Mouse (Mus musculus): Measurements from ENCODE around the gene Fbl. TPM values are rescaled to one million over a fixed set of nuclear protein-coding genes. Genes with fewer than 3 reads are reported as not detected.

Gene Fbl
- polyA plus RNA-seq, 1 experiment from 2014 or later, result 39.5 TPM

DNA sequence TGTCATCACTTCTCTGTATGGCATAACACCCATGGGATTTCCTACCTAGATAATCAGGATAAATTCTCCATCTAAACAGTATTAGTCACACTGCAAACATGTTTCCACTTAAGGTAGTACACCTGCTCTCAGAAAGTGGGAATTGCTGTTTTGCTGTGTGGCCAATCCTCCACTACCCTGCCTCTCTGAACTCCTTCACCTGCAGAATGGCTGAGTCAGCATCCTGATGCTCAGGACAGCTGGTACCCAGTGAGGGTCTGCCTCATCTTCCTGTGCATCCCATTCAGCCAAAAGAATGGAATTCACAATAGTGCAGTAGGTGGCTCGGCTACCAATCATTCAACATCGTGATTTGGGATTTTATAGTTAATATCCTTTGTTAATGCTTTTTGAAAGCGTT lies 9.6 kb upstream of the Fbl start:
- DNase-seq (ENCODE audit: low spot score), result no peak
- 80% methylated on average over 3 of the region's 3 CpGs for WGBS
- Histone ChIP-seq H3K4me2 (ENCODE audit: low read depth, low read length, severe bottlenecking) (no peak overlapping the region), H3K27me3 (ENCODE audit: control insufficient read depth, insufficient read depth, low read length) (no peaks in the 10 kb centered on the region), H3K4me3 (ENCODE audit: low read depth, low read length) (no peak overlapping the region), H3K36me3 (ENCODE audit: control insufficient read depth, insufficient read depth, low read length) (no peaks in the 10 kb centered on the region), H3K27ac (ENCODE audit: low read depth, low read length) (no peak overlapping the region), H3K9ac (ENCODE audit: low read length) (no peak overlapping the region), H3K9me3 (ENCODE audit: control insufficient read depth, low read length) (no peaks in the 10 kb centered on the region), H3K4me1 (replicated peaks; ENCODE audit: control insufficient read depth, insufficient read depth, low read length) (no peaks in the 10 kb centered on the region)
- ATAC-seq (replicated peaks; ENCODE audit: low FRiP score), result no peak

- Histone ChIP-seq H3K9me3 (ENCODE audit: control insufficient read depth, low read length) (no peaks in the 10 kb centered on the region; the same call in 1 of the 2 replicates), H3K4me3 (ENCODE audit: low read depth, low read length) (no peak overlapping the region), H3K4me2 (ENCODE audit: low read depth, low read length, severe bottlenecking) (no peak overlapping the region), H3K27me3 (ENCODE audit: control insufficient read depth, insufficient read depth, low read length) (no peaks in the 10 kb centered on the region), H3K4me1 (replicated peaks; ENCODE audit: control insufficient read depth, insufficient read depth, low read length) (no peaks in the 10 kb centered on the region), H3K9ac (ENCODE audit: low read length) (no peak overlapping the region), H3K36me3 (ENCODE audit: control insufficient read depth, insufficient read depth, low read length) (no peaks in the 10 kb centered on the region), H3K27ac (ENCODE audit: low read depth, low read length) (no peak overlapping the region)
- 66% methylated on average over 9 of the region's 9 CpGs for WGBS
- ATAC-seq (replicated peaks; ENCODE audit: low FRiP score), result no peak
- DNase-seq (ENCODE audit: low spot score), result no peak
These were observed 8.3 kb upstream of the Fbl start for GRCm38 (mm10) chr7:28161163-28161749.

GRCm38 (mm10) chr7:28165406-28165805 lies 4.1 kb upstream of the Fbl start:
- DNase-seq (ENCODE audit: low spot score), result no peak
- H3K27ac ChIP-seq (ENCODE audit: low read depth, low read length), result no peak overlapping the region
- no peak for ATAC-seq (replicated peaks; ENCODE audit: low FRiP score)
- H3K9me3 ChIP-seq (ENCODE audit: control insufficient read depth, low read length), result no peaks in the 10 kb centered on the region; the same call in 1 of the 2 replicates
- no peaks in the 10 kb centered on the region for H3K27me3 ChIP-seq (ENCODE audit: control insufficient read depth, insufficient read depth, low read length)
- 73% methylated on average over 6 of the region's 6 CpGs for WGBS
- H3K4me1 ChIP-seq (replicated peaks; ENCODE audit: control insufficient read depth, insufficient read depth, low read length), result peaks cover 5% of the 10 kb centered on the region; the same call in 1 of the 2 replicates
- H3K4me3 ChIP-seq (ENCODE audit: low read depth, low read length), result no peak overlapping the region
- no peaks in the 10 kb centered on the region for H3K36me3 ChIP-seq (ENCODE audit: control insufficient read depth, insufficient read depth, low read length)
- H3K4me2 ChIP-seq (ENCODE audit: low read depth, low read length, severe bottlenecking), result no peak overlapping the region
- no peak overlapping the region for H3K9ac ChIP-seq (ENCODE audit: low read length)

- DNase-seq (ENCODE audit: low spot score) (peak; percentile 82), ATAC-seq (replicated peaks; ENCODE audit: low FRiP score) (no peak)
- H3K4me2 ChIP-seq (ENCODE audit: low read depth, low read length, severe bottlenecking), result peak overlapping the region; percentile 93
- peak overlapping the region; percentile 72 for H3K9ac ChIP-seq (ENCODE audit: low read length)
- peaks cover 14% of the 10 kb centered on the region; the same call in 1 of the 2 replicates for H3K4me1 ChIP-seq (replicated peaks; ENCODE audit: control insufficient read depth, insufficient read depth, low read length)
- peak overlapping the region; percentile 58 for H3K4me3 ChIP-seq (ENCODE audit: low read depth, low read length)
- H3K9me3 ChIP-seq (ENCODE audit: control insufficient read depth, low read length), result no peaks in the 10 kb centered on the region; the same call in 1 of the 2 replicates
- 13% methylated on average over 9 of the region's 9 CpGs for WGBS
- no peaks in the 10 kb centered on the region for H3K36me3 ChIP-seq (ENCODE audit: control insufficient read depth, insufficient read depth, low read length)
- no peaks in the 10 kb centered on the region for H3K27me3 ChIP-seq (ENCODE audit: control insufficient read depth, insufficient read depth, low read length)
- H3K27ac ChIP-seq (ENCODE audit: low read depth, low read length), result no peak overlapping the region
These were observed 992 bp upstream of the Fbl start for GRCm38 (mm10) chr7:28168320-28169115.

DNA sequence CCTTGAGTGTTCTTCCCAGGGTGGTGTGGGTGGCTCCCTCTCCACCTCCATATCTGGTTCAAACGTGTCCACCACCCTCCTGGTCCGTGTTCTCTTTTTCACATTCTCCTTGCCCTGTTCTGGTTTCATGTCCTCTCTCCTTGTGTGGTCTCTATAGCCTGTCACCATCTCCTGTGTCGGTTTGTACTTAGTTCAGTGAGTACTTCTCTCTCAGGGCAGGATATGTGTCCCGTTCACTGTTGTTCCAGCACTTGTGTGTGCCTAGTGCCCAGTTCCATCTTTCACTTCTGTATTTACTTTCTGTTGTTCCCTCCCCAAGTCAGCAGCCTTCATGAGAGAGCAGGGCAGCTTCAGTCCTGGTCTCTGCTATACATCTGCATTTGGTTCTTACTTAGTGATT lies 5.8 kb downstream of the Fbl start:
- H3K4me1 ChIP-seq (replicated peaks; ENCODE audit: control insufficient read depth, insufficient read depth, low read length), result peaks cover 10% of the 10 kb centered on the region; the same call in 1 of the 2 replicates
- no peak for DNase-seq (ENCODE audit: low spot score)
- 86% methylated on average over 4 of the region's 4 CpGs for whole genome bisulfite sequencing
- H3K4me2 ChIP-seq (ENCODE audit: low read depth, low read length, severe bottlenecking), result no peak overlapping the region
- no peaks in the 10 kb centered on the region for H3K9me3 ChIP-seq (ENCODE audit: control insufficient read depth, low read length)
- H3K27ac ChIP-seq (ENCODE audit: low read depth, low read length), result no peak overlapping the region
- H3K4me3 ChIP-seq (ENCODE audit: low read depth, low read length), result no peak overlapping the region
- H3K27me3 ChIP-seq (ENCODE audit: control insufficient read depth, insufficient read depth, low read length), result no peaks in the 10 kb centered on the region
- no peak for ATAC-seq (replicated peaks; ENCODE audit: low FRiP score)
- H3K9ac ChIP-seq (ENCODE audit: low read length), result no peak overlapping the region
- H3K36me3 ChIP-seq (ENCODE audit: control insufficient read depth, insufficient read depth, low read length), result peaks cover 3% of the 10 kb centered on the region; the same call in 1 of the 2 replicates

- Histone ChIP-seq H3K27me3 (ENCODE audit: control insufficient read depth, insufficient read depth, low read length) (no peaks in the 10 kb centered on the region), H3K36me3 (ENCODE audit: control insufficient read depth, insufficient read depth, low read length) (peaks cover 22% of the 10 kb centered on the region), H3K9me3 (ENCODE audit: control insufficient read depth, low read length) (no peaks in the 10 kb centered on the region), H3K27ac (ENCODE audit: low read depth, low read length) (peak within 1 kb of the TSS; percentile 93), H3K4me1 (replicated peaks; ENCODE audit: control insufficient read depth, insufficient read depth, low read length) (peaks cover 5% of the 10 kb centered on the region; the same call in 1 of the 2 replicates), H3K4me3 (ENCODE audit: low read depth, low read length) (peak within 1 kb of the TSS; percentile 96), H3K9ac (ENCODE audit: low read length) (peak within 1 kb of the TSS; percentile 93), H3K4me2 (ENCODE audit: low read depth, low read length, severe bottlenecking) (peak within 1 kb of the TSS; percentile 80)
- DNase-seq (ENCODE audit: low spot score) (peak; percentile 99), ATAC-seq (replicated peaks; ENCODE audit: low FRiP score) (peak; percentile 89)
- WGBS, result 0% methylated on average over 25 of the region's 25 CpGs
These were observed 9.7 kb downstream of the Fbl start, which contains the start of gene Dyrk1b for GRCm38 (mm10) chr7:28179228-28179627. Dyrk1b (plus strand) TSS chr7:28179469.

DNA sequence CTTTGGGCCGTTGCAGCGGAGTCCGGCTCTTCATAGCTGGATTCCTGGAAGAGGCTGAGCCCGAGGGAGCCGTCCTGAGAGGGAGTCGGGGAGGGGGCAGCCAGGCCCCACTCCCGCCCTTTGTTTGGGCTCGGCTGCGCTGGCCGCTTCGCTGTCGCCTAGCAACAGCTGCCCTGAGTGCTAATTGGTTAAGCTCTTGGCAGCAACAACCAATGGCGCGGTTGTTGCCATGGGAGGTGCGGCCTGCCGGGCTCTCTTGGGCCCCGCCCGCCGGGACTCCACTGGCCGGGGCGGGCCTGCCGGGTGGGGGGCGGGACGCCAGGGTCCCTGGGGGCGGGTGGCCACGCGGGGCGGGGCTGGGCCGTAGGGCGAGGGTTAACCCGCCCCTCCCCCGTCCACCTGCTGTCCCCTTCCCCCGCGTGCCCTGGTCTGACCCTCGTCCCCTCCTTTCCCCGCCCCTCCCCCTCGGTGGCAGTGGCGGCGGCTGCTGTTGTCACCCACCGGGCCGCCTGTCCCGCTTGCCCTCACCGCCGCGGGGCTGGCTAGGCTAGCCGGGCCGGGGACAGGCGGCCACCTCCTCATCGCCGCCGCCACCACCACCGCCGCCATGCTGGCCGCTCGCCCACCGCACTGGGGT lies 10.3 kb downstream of the Fbl start:
- peak overlapping the region; percentile 93 for H3K27ac ChIP-seq (ENCODE audit: low read depth, low read length)
- H3K27me3 ChIP-seq (ENCODE audit: control insufficient read depth, insufficient read depth, low read length), result no peaks in the 10 kb centered on the region
- H3K9ac ChIP-seq (ENCODE audit: low read length), result peak overlapping the region; percentile 93
- H3K4me2 ChIP-seq (ENCODE audit: low read depth, low read length, severe bottlenecking), result peak overlapping the region; percentile 80
- H3K36me3 ChIP-seq (ENCODE audit: control insufficient read depth, insufficient read depth, low read length), result peaks cover 26% of the 10 kb centered on the region
- H3K4me1 ChIP-seq (replicated peaks; ENCODE audit: control insufficient read depth, insufficient read depth, low read length), result peaks cover 5% of the 10 kb centered on the region; the same call in 1 of the 2 replicates
- no peaks in the 10 kb centered on the region for H3K9me3 ChIP-seq (ENCODE audit: control insufficient read depth, low read length)
- peak overlapping the region; percentile 96 for H3K4me3 ChIP-seq (ENCODE audit: low read depth, low read length)
- ATAC-seq (replicated peaks; ENCODE audit: low FRiP score) (peak; percentile 95), DNase-seq (ENCODE audit: low spot score) (peak; percentile 97)
- under 1% methylated on average over 25 of the region's 56 CpGs for WGBS

DNA sequence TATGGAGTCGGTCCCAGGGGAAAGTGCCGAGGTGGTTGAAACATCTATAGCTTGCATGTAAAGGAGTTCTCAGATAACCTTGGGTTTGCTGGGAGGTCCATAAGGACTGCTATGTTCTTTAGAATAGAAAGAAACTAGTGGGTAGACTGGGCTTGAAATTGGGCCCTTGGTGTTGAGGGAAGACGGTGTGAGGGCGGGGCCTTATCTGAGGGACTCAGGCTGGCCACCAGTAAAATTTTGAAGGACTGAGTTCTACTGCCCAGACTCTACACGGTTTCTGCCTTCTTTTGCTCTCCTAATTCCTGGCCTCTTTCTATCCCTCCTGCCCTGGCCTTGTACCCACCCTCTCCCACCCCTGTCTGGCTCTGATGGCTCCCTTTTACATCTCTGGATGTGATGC lies 11.4 kb downstream of the Fbl start:
- peak overlapping the region; percentile 80 for H3K4me2 ChIP-seq (ENCODE audit: low read depth, low read length, severe bottlenecking)
- H3K9ac ChIP-seq (ENCODE audit: low read length), result peak overlapping the region; percentile 93
- no peak for DNase-seq (ENCODE audit: low spot score)
- peaks cover 5% of the 10 kb centered on the region; the same call in 1 of the 2 replicates for H3K4me1 ChIP-seq (replicated peaks; ENCODE audit: control insufficient read depth, insufficient read depth, low read length)
- H3K4me3 ChIP-seq (ENCODE audit: low read depth, low read length), result peak overlapping the region; percentile 96
- WGBS, result 82% methylated on average over 5 of the region's 5 CpGs
- H3K27me3 ChIP-seq (ENCODE audit: control insufficient read depth, insufficient read depth, low read length), result no peaks in the 10 kb centered on the region
- H3K27ac ChIP-seq (ENCODE audit: low read depth, low read length), result peak overlapping the region; percentile 60
- no peak for ATAC-seq (replicated peaks; ENCODE audit: low FRiP score)
- peaks cover 33% of the 10 kb centered on the region for H3K36me3 ChIP-seq (ENCODE audit: control insufficient read depth, insufficient read depth, low read length)
- no peaks in the 10 kb centered on the region for H3K9me3 ChIP-seq (ENCODE audit: control insufficient read depth, low read length)

Data from forebrain, embryonic 11.5 days (tissue).